Mouse (Mus musculus) CD4-positive, CD25-positive, alpha-beta regulatory T cell (primary cell): ENCODE results near the gene Psg19. TPM values are rescaled to one million over a fixed set of nuclear protein-coding genes. Genes with fewer than 3 reads are reported as not detected.

ENCODE experiments used
- polyA plus RNA-seq: library from polyadenylated mRNA; unstranded; fragments of 100-300 nt; shearing (Covaris generic); gene quantifications from one replicate; pipeline ENCODE4 v1.2.1, GENCODE M21; 2017

Gene Psg19
- polyA plus RNA-seq, result not detected

DNA sequence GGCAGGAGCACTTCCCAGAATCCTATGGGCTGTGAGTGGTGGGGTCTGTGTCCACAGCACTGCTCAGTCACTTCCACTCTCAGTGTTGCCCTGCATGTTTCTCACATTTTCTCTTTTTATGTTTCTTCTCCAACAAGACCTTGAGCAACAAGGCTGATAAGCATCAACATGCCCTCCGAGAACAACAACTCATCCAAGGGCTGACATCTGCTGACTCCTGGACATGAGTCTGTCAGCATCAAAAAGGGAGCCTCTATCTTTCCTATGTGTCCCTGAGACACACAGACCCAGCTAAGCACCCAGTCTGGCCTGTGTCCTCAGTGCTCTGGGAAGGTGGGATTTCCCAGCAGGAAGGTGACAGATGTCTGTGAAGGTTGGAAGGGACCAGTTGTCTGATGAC, at the start of gene Psg19:
Gene Psg19 (minus strand): TSS at position 101 of the 400 bp plus-strand sequence.

DNA sequence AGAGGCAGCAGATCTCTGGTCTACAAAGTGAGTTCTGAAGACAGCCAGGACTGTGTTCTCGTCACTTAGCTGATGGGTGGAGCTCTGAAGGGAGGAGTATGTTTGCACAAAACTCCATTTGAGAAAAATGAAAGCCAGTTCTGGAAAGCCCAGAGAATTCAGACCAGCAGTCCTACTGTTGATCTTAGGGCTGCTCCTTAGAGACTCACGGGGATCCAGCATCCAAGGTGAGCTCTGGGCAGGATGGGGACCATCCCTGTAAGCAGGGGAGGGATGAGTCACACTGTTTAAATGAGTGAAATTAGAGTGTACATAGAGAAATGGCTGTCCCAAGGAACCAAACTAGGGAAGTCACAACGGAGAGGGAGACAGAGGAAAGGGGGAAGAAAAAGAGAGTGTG, 41.5 kb upstream of the Psg19 start, which contains the start of gene Mill2:
Gene Mill2 (plus strand): TSS at position 102 of the 400 bp plus-strand sequence.

DNA sequence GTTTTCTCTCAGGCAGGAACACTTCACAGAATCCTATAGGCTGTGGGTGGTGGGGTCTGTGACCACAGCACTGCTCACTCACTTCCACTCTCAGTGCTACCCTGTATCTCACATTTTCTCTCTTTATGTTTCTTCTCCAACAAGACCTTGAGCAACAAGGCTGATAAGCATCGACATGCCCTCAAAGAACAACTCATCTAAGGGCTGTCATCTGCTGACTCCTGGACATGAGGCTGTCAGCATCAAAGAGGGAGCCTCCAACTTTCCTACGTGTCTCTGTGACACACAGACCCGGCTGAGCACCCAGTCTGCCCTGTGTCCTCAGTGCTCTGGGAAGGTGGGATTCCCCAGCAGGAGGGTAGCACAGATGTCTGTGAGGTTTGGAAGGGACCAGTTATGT, 23.2 kb upstream of the Psg19 start, which contains the start of gene Psg17:
Gene Psg17 (minus strand): TSS at position 101 of the 400 bp plus-strand sequence.

Other genes starting within 250 kb of the Psg19 start
- gene Psg27, start 231.2 kb downstream of the Psg19 start, polyA plus RNA-seq, result not detected
- gene Psg23, start 182.0 kb downstream of the Psg19 start, polyA plus RNA-seq, result not detected
- not detected for gene Psg21, start 141.8 kb downstream of the Psg19 start, polyA plus RNA-seq
- gene Psg20, start 112.3 kb downstream of the Psg19 start, polyA plus RNA-seq, result not detected
- not detected for gene Psg22, start 80.4 kb downstream of the Psg19 start, polyA plus RNA-seq
- gene Psg17, start 23.1 kb upstream of the Psg19 start, polyA plus RNA-seq, result not detected
- gene Mill2, start 41.4 kb upstream of the Psg19 start, polyA plus RNA-seq, result 0.12 TPM
- gene Pglyrp1, start 72.8 kb upstream of the Psg19 start, polyA plus RNA-seq, result 122 TPM
- 49.0 TPM for gene Ccdc61, start 111.9 kb upstream of the Psg19 start, polyA plus RNA-seq
- gene Nova2, start 127.4 kb upstream of the Psg19 start, polyA plus RNA-seq, result 0.04 TPM
- not detected for gene Nanos2, start 188.9 kb upstream of the Psg19 start, polyA plus RNA-seq
- 10.7 TPM for gene Mypop, start 192.7 kb upstream of the Psg19 start, polyA plus RNA-seq
- 48.7 TPM for gene Irf2bp1, start 205.5 kb upstream of the Psg19 start, polyA plus RNA-seq
- gene Foxa3, start 225.0 kb upstream of the Psg19 start, polyA plus RNA-seq, result not detected
- 26.0 TPM for gene Sympk, start 225.9 kb upstream of the Psg19 start, polyA plus RNA-seq